Mouse (Mus musculus) ES-E14 (cell line): ENCODE measurements around the gene Jak3. TPM values are rescaled to one million over a fixed set of nuclear protein-coding genes. Genes with fewer than 3 reads are reported as not detected.
A peak's percentile ranks its signal among the peaks of the same experiment; 100 is the strongest.
"Not testable (repeated sequence)": the region's sequence is repeated elsewhere in the genome, so short reads cannot be mapped to it uniquely, and the experiment has no call there.

Experiments used
- DNase-seq: peaks from one replicate; pipeline ENCODE4 v3.0.0-alpha.2; 2013; ENCODE audit warnings: low read depth, low spot score
- H3K27ac ChIP-seq: 2 replicates; pipeline ENCODE4 v1.5.1; 2012; ENCODE audit warnings: low read depth, mild to moderate bottlenecking, low read length, moderate library complexity, mixed read lengths; ENCODE audit not compliant: poor library complexity, insufficient read depth, severe bottlenecking
- H3K36me3 ChIP-seq: 2 replicates; pipeline ENCODE4 v1.6.1; 2012; ENCODE audit warnings: mild to moderate bottlenecking, low read length, moderate library complexity, mixed read lengths; ENCODE audit not compliant: control insufficient read depth, poor library complexity, insufficient read depth, severe bottlenecking
- H3K4me1 ChIP-seq, 2 experiments: fragments of 150-350 bp in 1 of 2; sonication (generic) in 1 of 2; 2 replicates each; pipeline ENCODE4 v1.6.1; 2012; ENCODE audit warnings: low read length in 2 of 2, mild to moderate bottlenecking in 1 of 2, mixed read lengths in 1 of 2; ENCODE audit not compliant: control insufficient read depth in 2 of 2, insufficient read depth in 2 of 2, poor library complexity in 1 of 2
- H3K4me3 ChIP-seq, 2 experiments: fragments of 150-350 bp in 1 of 2; sonication (generic) in 1 of 2; 2 replicates each; pipeline ENCODE4 v1.5.1; 2012; ENCODE audit warnings: low read length in 2 of 2, low read depth in 1 of 2, mild to moderate bottlenecking in 1 of 2, mixed read lengths in 1 of 2; ENCODE audit not compliant: insufficient read depth in 1 of 2, poor library complexity in 1 of 2, severe bottlenecking in 1 of 2
- H3K9ac ChIP-seq: 2 replicates; pipeline ENCODE4 v1.6.1; 2012; ENCODE audit warnings: low read depth, mild to moderate bottlenecking, low read length, mixed read lengths; ENCODE audit not compliant: poor library complexity, insufficient read depth, severe bottlenecking
- H3K9me3 ChIP-seq: fragments of 150-350 bp; sonication (generic); 2 replicates; pipeline ENCODE4 v1.6.1; 2012; ENCODE audit warnings: low read depth, mild to moderate bottlenecking, low read length; ENCODE audit not compliant: control insufficient read depth, insufficient read depth
- CHD2 ChIP-seq: IDR thresholded peaks from 2 replicates; pipeline ENCODE4 v1.6.1; 2014; ENCODE audit warnings: mild to moderate bottlenecking, low read depth, low read length, inconsistent platforms
- HCFC1 ChIP-seq: IDR thresholded peaks from 2 replicates; pipeline ENCODE4 v1.6.1; 2012; ENCODE audit warnings: low read length, inconsistent platforms, borderline replicate concordance; ENCODE audit not compliant: insufficient read depth
- MAFK ChIP-seq: IDR thresholded peaks from 2 replicates; pipeline ENCODE4 v1.6.1; 2014; ENCODE audit warnings: mild to moderate bottlenecking, low read depth, low read length, inconsistent platforms; ENCODE audit not compliant: insufficient read depth
- ZC3H11A ChIP-seq: IDR thresholded peaks from 2 replicates; pipeline ENCODE4 v1.6.1; 2012; ENCODE audit warnings: low read depth, mild to moderate bottlenecking, inconsistent platforms, low read length, borderline replicate concordance
- ZNF384 ChIP-seq: IDR thresholded peaks from 2 replicates; pipeline ENCODE4 v1.6.1; 2012; ENCODE audit warnings: low read depth, low read length, inconsistent platforms
- in situ Hi-C, 2 experiments: fragments of 600-800 bp; cut with MboI; formaldehyde crosslinking; loops; one replicate each; pipeline ENCODE4 v1.15.1; 2025; ENCODE audit warnings: low sequenced_read_pairs in 2 of 2, inconsistent platforms in 1 of 2; ENCODE audit not compliant: unreplicated experiment in 2 of 2
- total RNA-seq: library from RNA; depleted of rRNA; stranded (reverse); fragments of 300-350 nt; gene quantifications from 2 replicates; pipeline ENCODE4 v1.2.3, GENCODE M21; 2012

The Jak3 gene
- total RNA-seq, 1 experiment, result 19.0 TPM

DNA sequence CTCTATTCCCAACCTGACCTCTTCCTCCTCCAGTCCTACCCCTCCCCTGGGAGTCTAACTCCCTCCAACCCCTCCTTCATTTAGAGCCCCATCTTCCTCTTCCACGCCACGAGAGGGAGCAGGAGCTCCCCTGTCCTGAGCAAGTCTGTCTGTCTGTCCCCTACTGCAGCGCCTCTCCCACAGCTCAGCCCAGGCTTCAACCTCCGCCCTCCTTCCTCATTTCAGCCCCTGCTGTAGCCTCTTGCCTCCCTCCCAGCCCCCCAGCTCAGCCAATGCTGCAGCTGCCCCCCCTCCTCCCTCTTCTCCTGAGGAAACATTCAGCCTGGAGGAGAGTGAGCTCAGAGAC is 26.0 kb downstream of the Jak3 start:
- Histone ChIP-seq H3K9ac (no peak overlapping the region), H3K36me3 (no peaks in the 10 kb centered on the region), H3K9me3 (no peaks in the 10 kb centered on the region), H3K27ac (no peak overlapping the region), H3K4me1 (peaks cover 2 to 16% of the 10 kb centered on the region in 2 experiments), H3K4me3 (no peak overlapping the region)
- TF ChIP-seq ZC3H11A (no peak), HCFC1 (no peak), ZNF384 (no peak), MAFK (no peak), CHD2 (no peak)
- in situ Hi-C loops, result no loop called here
- DNase-seq, result no peak

- no peak for DNase-seq
- in situ Hi-C loops, result no loop called here
- no peaks in the 10 kb centered on the region for H3K9me3 ChIP-seq
- no peak overlapping the region for H3K4me3 ChIP-seq
- peaks cover 2 to 18% of the 10 kb centered on the region in 2 experiments for H3K4me1 ChIP-seq
- no peak overlapping the region for H3K27ac ChIP-seq
- H3K36me3 ChIP-seq, result no peaks in the 10 kb centered on the region
- H3K9ac ChIP-seq, result no peak overlapping the region
- TF ChIP-seq CHD2 (no peak), ZNF384 (no peak), MAFK (no peak), ZC3H11A (no peak), HCFC1 (no peak)
Measured at GRCm38 (mm10) chr8:71702923-71703322, 26.8 kb downstream of the Jak3 start.

DNA sequence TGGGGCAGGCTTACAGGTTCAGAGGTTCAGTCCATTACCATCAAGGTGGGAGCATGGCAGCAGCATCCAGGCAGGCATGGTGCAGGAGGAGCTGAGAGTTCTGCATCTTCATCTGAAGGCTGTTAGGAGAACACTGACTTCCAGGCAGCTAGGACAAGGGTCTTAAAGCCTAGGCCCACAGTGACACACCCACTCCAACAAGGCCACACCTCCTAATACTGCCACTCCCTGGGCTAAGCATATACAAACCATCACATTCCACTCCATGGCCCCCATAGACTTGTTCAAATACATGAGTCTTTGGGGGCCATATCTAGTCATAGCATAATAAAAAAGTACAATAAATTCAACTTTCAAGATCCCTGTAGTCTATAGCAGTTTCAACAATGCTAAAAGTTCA is 27.3 kb downstream of the Jak3 start:
- H3K9ac ChIP-seq, H3K36me3 ChIP-seq, H3K27ac ChIP-seq, H3K4me3 ChIP-seq, H3K9me3 ChIP-seq, in situ Hi-C loops, DNase-seq: not testable (repeated sequence)
- peaks cover 4 to 18% of the 10 kb centered on the region in 2 experiments for H3K4me1 ChIP-seq

DNA sequence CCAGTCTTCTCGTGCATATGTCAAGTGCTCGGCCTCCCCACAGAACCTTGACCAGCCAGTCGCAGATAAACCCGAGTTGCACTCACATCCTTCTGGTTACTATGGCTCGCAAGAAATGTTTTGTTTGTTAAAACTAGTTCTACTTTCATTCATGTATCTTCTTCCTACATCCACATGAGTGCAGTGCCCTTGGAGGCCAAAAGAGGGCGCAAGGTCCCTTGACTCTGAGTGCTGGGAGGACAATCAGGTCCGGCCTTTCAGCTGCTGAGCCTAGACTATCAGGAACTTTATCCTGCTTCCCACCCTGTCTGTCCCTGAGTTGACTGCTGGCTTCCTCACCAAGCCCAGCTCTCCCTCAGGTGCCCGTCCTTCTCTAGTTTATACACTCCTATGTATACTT is 31.8 kb downstream of the Jak3 start:
- Histone ChIP-seq H3K4me3 (no peak overlapping the region), H3K27ac (no peak overlapping the region), H3K4me1 (peaks cover 4 to 12% of the 10 kb centered on the region in 2 experiments; a peak in 2 of 4 replicates), H3K9ac (no peak overlapping the region), H3K9me3 (no peaks in the 10 kb centered on the region), H3K36me3 (peaks cover 2% of the 10 kb centered on the region; the same call in 1 of the 2 replicates)
- in situ Hi-C loops, result no loop called here
- TF ChIP-seq ZC3H11A (peak; percentile 75; the same call in 1 of the 2 replicates), CHD2 (no peak), MAFK (no peak)
- DNase-seq, result peak; percentile 74

GRCm38 (mm10) chr8:71709134-71709799 is 33.2 kb downstream of the Jak3 start:
- in situ Hi-C loops, result no loop called here
- peak overlapping the region; percentile 32 to 50; a peak in 3 of 4 replicates for H3K4me3 ChIP-seq
- DNase-seq, result no peak
- TF ChIP-seq ZC3H11A (no peak), ZNF384 (no peak), CHD2 (no peak), MAFK (no peak), HCFC1 (no peak)
- H3K9ac ChIP-seq, result peak overlapping the region; percentile 5; the same call in 1 of the 2 replicates
- H3K9me3 ChIP-seq, result no peaks in the 10 kb centered on the region
- H3K36me3 ChIP-seq, result peaks cover 2% of the 10 kb centered on the region; the same call in 1 of the 2 replicates
- no peak overlapping the region for H3K27ac ChIP-seq
- peaks cover 4 to 12% of the 10 kb centered on the region in 2 experiments; a peak in 2 of 4 replicates for H3K4me1 ChIP-seq
